Mouse (Mus musculus) C3H10T1/2 (cell line): ENCODE measurements around the gene Gm10491. TPM values are rescaled to one million over a fixed set of nuclear protein-coding genes. Genes with fewer than 3 reads are reported as not detected.

Source experiments
- polyA plus RNA-seq, 2 experiments: library from polyadenylated mRNA; unstranded; fragments of >200 nt; fragmentation: generic; extraction: Trizol; gene quantifications; one replicate each; pipeline ENCODE4 v1.2.1; 2012; ENCODE audit warnings: missing spikeins in 2 of 2

The Gm10491 gene
- not detected for polyA plus RNA-seq

DNA sequence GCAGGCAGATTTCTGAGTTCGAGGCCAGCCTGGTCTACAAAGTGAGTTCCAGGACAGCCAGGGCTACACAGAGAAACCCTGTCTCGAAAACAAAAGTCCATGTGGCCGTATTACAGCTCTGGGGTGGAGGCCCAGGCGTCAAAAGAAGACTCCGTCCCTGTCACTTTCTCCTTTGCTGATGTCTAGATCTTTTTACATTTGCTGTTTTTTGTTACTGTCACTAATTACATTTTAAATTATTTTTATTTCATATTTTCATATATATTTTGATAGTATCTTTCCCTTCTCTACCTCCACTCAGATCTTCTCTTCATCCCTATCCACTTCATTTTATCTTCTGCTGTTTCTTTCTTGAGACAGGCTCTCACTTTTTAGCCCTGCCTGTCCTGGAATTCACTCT is at the start of gene Gm10491:
TSS of gene Gm10491 (minus strand) at position 101 of the 400 bp plus-strand sequence.

DNA sequence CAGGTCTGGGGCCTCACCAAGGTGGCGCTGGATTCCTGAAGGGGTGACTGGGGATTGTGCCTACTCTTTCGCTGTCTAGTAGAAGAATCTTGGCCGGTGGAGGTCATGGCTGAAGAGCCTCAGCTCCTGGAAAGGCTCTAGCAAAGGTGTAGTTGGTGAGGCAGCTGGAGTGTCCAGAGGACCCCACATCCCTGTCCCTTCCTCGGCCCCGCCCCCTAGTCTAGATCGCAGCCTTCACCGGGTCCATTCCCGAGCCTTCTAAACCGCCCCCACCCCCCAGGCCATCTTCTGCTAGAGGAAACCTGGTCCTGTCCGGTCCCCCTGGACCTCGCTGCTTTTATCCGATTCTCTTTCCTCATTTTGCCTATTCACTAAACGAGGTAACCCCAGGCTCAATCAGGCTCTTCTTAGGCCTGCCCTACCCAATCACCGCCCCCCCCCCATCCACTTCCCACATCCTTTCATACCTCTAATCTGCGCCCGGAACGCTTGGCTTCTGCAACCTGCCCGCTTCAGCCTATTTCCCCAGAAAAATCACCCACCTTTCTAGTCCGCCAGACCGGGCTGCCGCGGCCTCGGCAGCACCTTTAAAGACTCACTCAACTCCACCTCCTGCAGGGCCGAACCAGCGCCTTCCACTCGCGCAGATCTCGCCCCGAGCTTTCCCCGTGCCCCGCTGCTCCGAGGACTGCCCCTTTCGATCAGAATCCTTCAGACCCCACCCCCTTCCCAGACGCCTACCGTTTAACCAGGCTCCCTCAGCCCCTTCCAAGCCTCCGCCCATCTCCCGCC is 39.7 kb upstream of the Gm10491 start, which contains the start of gene Hdac6:
TSS of gene Hdac6 (minus strand) at position 782 of the 792 bp plus-strand sequence.

DNA sequence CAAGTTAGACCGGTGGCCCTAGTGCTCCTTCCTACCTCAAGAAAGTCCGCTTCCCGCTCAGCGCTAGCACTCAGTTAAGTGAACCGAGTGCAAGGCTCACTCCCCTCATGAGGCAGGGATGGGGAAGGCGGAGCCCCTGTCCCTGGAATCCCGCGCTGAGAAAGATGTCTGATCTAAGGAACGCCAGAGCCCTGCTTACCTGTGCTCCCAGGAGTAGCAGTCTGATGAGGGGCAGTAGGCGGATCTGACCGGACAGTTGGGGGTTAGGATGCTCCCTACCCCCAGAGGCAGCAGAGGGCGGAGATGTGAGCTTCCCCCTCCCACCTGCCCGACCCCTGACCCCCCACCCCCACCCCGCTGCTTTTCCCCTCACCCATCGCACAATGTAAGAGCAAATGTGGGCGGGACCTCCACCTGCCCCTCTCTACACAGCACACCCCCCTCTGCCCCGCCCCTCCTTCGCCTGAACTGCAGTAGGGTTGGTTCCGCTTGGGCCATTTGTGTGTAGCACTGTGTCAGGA is 20.7 kb upstream of the Gm10491 start, which contains the start of gene Eras:
TSS of gene Eras (minus strand) at position 338 of the 521 bp plus-strand sequence.

GRCm38 (mm10) chrX:7919601-7920383 is 12.2 kb upstream of the Gm10491 start, which contains the start of gene Pcsk1n:
TSS of gene Pcsk1n (plus strand) at chrX:7919822.

DNA sequence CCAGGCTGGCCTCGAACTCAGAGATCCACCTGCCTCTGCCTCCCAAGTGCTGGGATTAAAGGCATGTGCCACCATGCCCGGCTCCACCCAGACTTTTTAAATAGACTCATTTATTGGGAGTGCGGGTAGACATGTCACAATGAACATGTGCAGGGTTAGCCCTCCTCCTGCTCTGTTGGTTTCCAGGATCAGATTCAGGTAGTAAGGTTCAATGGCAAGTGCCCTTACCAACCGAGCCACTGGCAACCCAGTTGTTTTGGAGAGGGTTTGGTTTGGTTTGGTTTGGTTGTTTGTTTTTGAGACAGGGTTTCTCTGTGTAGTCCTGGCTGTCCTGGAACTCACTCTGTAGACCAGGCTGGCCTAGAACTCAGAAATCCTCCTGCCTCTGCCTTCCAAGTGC is 1.6 kb upstream of the Gm10491 start, which contains the start of gene Gm10490:
TSS of gene Gm10490 (plus strand) at position 301 of the 400 bp plus-strand sequence.

DNA sequence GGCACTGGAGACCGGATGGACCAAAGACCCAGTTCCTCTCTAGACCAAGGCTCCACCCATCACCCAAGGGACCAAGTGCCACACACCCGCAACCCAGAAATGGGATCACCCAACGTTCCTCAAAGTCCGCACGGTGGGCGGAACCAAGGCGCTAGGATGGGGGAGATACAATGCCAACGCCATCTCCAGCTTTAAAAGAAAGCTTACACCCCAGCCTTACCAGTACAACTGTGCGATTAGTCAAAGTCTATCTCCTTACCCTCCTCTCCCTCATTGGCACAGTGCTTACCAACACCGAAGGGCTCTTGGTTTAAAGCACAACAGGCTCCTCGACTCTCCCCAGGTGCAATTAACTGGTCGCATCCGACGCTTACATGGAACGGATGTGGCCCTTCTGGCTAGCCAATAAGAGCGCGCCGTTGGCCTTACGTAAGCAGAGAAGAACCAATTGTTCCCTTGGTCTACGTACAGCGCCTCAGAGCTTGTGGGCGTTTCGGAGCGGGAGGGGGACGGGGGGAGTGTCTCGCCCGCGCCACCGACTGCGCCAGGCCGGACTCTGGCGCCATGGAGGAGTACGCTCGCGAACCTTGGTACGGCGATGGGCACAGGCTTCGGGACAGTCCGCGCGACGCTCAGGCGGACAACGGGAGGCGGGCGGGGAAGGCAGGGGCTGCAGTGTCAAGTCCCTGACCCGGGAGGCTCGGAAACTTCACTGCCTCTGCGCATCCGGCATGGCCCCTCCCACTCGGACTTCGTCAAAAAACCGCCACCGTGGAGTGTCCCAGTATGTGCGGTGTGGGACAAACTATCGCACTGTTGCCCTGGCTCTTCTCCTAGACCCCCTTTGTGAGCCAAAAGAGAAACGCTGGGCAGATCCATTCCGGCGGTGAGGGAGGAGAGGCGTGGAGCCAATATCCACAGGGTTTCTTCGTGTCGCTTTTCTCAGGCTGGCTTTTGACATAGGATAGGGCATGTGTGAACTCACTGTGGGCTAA is 8.5 kb downstream of the Gm10491 start, which contains the start of the genes Pqbp1 and Timm17b:
TSS of gene Pqbp1 (minus strand) at position 390 of the 995 bp plus-strand sequence.
TSS of gene Timm17b (plus strand) at position 478 of the 995 bp plus-strand sequence.

DNA sequence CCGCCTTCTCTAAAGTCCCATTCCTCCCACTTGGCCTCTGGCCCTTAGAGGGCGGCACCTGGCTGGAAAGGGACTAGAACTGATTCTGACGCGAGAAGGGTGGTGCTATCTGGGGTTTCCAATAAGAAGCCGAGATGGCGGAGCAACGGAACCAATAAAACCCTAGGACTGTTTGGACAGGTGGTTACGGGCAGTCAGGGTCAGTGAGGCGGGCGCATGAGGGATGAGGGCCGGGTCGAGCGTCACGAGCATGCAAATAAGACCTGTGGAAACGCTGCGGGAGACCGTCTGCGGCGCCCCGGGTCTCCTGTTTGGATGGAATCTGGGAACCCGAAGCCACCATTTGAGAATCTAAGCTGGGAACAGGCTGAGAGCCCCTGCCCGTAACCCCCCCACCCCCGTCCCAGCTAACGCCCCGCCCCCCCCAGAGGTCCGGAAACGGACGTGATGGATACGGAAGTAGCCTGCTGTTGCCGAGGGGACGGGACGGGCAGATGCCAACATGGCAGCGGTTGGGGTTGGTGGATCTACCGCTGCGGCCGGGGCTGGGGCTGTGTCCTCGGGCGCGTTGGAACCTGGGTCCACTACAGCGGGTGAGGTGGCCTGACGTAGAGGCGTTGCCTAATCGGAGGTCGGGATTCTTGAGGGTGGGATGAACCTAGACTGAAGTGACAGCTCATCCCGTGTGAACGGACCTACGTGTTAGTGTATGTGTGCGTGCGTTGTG is 23.6 kb downstream of the Gm10491 start, which contains the start of gene Slc35a2:
TSS of gene Slc35a2 (plus strand) at position 188 of the 727 bp plus-strand sequence.

DNA sequence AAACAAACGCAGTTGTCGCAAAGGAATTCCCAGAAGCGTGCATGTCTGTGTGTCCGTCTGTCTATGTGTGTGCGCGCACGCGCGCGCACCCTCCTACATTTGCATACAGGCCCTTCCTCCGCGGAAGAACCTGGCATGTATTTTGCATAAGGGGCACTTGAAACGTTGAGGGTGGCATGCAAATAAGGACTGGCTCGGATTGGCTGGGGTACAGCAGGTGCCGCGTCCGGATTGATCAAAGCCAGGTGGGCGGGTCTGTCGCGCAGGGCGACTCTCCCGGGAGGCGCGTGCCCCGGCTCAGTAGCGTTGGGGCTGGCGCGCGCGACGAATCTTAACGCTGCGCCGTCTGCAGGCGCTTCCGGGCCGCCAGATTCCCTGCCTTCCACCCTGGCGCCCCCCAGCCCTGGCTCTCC is 29.6 kb downstream of the Gm10491 start, which contains the start of gene Pim2:
TSS of gene Pim2 (plus strand) at position 256 of the 413 bp plus-strand sequence.

Other genes with a start within 250 kb of the Gm10491 start
- 100 to 1,000 TPM; 442 to 683 TPM for gene Plp2, start 236.4 kb downstream of the Gm10491 start, polyA plus RNA-seq
- gene Magix, start 226.6 kb downstream of the Gm10491 start, polyA plus RNA-seq: under 1 TPM; 0.01 to 0.20 TPM
- gene Gpkow, start 210.7 kb downstream of the Gm10491 start, polyA plus RNA-seq: 10 to 100 TPM in 1 of 2 experiments, 1 to 10 TPM in 1; 2.5 to 11.5 TPM
- gene Wdr45, start 193.5 kb downstream of the Gm10491 start, polyA plus RNA-seq: 10 to 100 TPM; 15.4 to 54.3 TPM
- gene Gm45208, start 185.6 kb downstream of the Gm10491 start, polyA plus RNA-seq: under 1 TPM in 1 of 2 experiments, not detected in 1; 0.24 TPM
- gene Praf2, start 179.4 kb downstream of the Gm10491 start, polyA plus RNA-seq: 100 to 1,000 TPM; 113 to 154 TPM
- 1 to 10 TPM; 2.4 to 7.6 TPM for gene Ccdc120, start 156.9 kb downstream of the Gm10491 start, polyA plus RNA-seq
- gene Tfe3, start 145.3 kb downstream of the Gm10491 start, polyA plus RNA-seq: 10 to 100 TPM; 32.8 to 42.6 TPM
- gene Gripap1, start 118.1 kb downstream of the Gm10491 start, polyA plus RNA-seq: 10 to 100 TPM in 1 of 2 experiments, 1 to 10 TPM in 1; 5.9 to 35.2 TPM
- gene Kcnd1, start 85.5 kb downstream of the Gm10491 start, polyA plus RNA-seq: 1 to 10 TPM in 1 of 2 experiments, under 1 TPM in 1; 0.34 to 4.5 TPM
- 10 to 100 TPM; 21.4 to 48.2 TPM for gene Otud5, start 66.5 kb downstream of the Gm10491 start, polyA plus RNA-seq
- 1 to 10 TPM in 1 of 2 experiments, under 1 TPM in 1; 0.71 to 4.9 TPM for gene Pim2, start 29.6 kb downstream of the Gm10491 start, polyA plus RNA-seq
- gene Slc35a2, start 23.8 kb downstream of the Gm10491 start, polyA plus RNA-seq: 10 to 100 TPM; 14.0 to 50.6 TPM
- gene Pqbp1, start 8.6 kb downstream of the Gm10491 start, polyA plus RNA-seq: 100 to 1,000 TPM; 107 to 150 TPM
- 100 to 1,000 TPM in 1 of 2 experiments, 10 to 100 TPM in 1; 94.4 to 138 TPM for gene Timm17b, start 8.5 kb downstream of the Gm10491 start, polyA plus RNA-seq
- gene Gm10490, start 1.7 kb upstream of the Gm10491 start, polyA plus RNA-seq: not detected
- not detected for gene Pcsk1n, start 12.0 kb upstream of the Gm10491 start, polyA plus RNA-seq
- gene Eras, start 20.8 kb upstream of the Gm10491 start, polyA plus RNA-seq: not detected
- 10 to 100 TPM; 11.6 to 18.8 TPM for gene Hdac6, start 40.1 kb upstream of the Gm10491 start, polyA plus RNA-seq
- under 1 TPM in 1 of 2 experiments, not detected in 1; 0.05 TPM for gene Gata1, start 70.2 kb upstream of the Gm10491 start, polyA plus RNA-seq
- gene Glod5, start 110.7 kb upstream of the Gm10491 start, polyA plus RNA-seq: not detected
- 10 to 100 TPM; 22.9 to 28.6 TPM for gene Suv39h1, start 166.9 kb upstream of the Gm10491 start, polyA plus RNA-seq
- under 1 TPM; 0.06 to 0.17 TPM for gene Was, start 182.7 kb upstream of the Gm10491 start, polyA plus RNA-seq
- 10 to 100 TPM in 1 of 2 experiments, 1 to 10 TPM in 1; 1.4 to 22.3 TPM for gene Wdr13, start 225.1 kb upstream of the Gm10491 start, polyA plus RNA-seq
- 100 to 1,000 TPM; 161 to 371 TPM for gene Rbm3, start 238.0 kb upstream of the Gm10491 start, polyA plus RNA-seq